Mouse (Mus musculus) kidney, postnatal 0 days (tissue): ENCODE results near the gene Pvalb. TPM values are rescaled to one million over a fixed set of nuclear protein-coding genes. Genes with fewer than 3 reads are reported as not detected.

Experiments used
- ATAC-seq: fragments of 200-750 bp; cut with Nextera tagmentation; replicated peaks from 2 replicates; pipeline ENCODE4 v1.8.0; 2017; ENCODE audit warnings: low read depth, moderate number of reproducible peaks, moderate TSS enrichment, moderate library complexity; ENCODE audit not compliant: low FRiP score
- DNase-seq: peaks from one replicate; pipeline ENCODE4 v3.0.0-alpha.2; 2016; ENCODE audit warnings: low spot score
- H3K27ac ChIP-seq: fragments of 300-500 bp; sonication (generic); 2 replicates; pipeline ENCODE4 v1.5.1; 2014; ENCODE audit warnings: mild to moderate bottlenecking
- H3K27me3 ChIP-seq: fragments of 300-500 bp; sonication (generic); 2 replicates; pipeline ENCODE4 v1.6.1; 2014; ENCODE audit warnings: low read length, mixed read lengths; ENCODE audit not compliant: insufficient read depth
- H3K36me3 ChIP-seq: fragments of 300-500 bp; sonication (generic); 2 replicates; pipeline ENCODE4 v1.6.1; 2014; ENCODE audit warnings: low read length, mixed read lengths; ENCODE audit not compliant: insufficient read depth
- H3K4me1 ChIP-seq: fragments of 300-500 bp; sonication (generic); replicated peaks from 2 replicates; pipeline ENCODE4 v1.6.1; 2014; ENCODE audit warnings: antibody characterized with exemption, low read length, mixed read lengths; ENCODE audit not compliant: insufficient read depth
- H3K4me2 ChIP-seq: fragments of 300-500 bp; sonication (generic); 2 replicates; pipeline ENCODE4 v1.6.1; 2014; ENCODE audit warnings: mild to moderate bottlenecking, low read length, moderate library complexity, mixed read lengths
- H3K4me3 ChIP-seq: fragments of 300-500 bp; sonication (generic); replicated peaks from 2 replicates; pipeline ENCODE4 v1.5.1; 2014; ENCODE audit warnings: low read depth, low read length
- H3K9ac ChIP-seq: fragments of 300-500 bp; sonication (generic); 2 replicates; pipeline ENCODE4 v1.6.1; 2014; ENCODE audit warnings: low read depth, low read length
- H3K9me3 ChIP-seq: fragments of 300-500 bp; sonication (generic); replicated peaks from 2 replicates; pipeline ENCODE4 v1.6.1; 2016; ENCODE audit warnings: low read length, inconsistent platforms, mixed read lengths
- CTCF ChIP-seq: IDR thresholded peaks from 2 replicates; pipeline ENCODE4 v1.5.1; 2016; ENCODE audit warnings: antibody characterized with exemption, low read depth, mild to moderate bottlenecking, moderate library complexity
- WGBS: fragments of 180-500 bp; shearing (Covaris S2); extraction: QIAGEN DNeasy Blood & Tissue Kit; methylation state at CpG from one replicate; pipeline ENCODE4 v1.1.7; 2014; 5-methylcytosine and 5-hydroxymethylcytosine counted together
- polyA plus RNA-seq: library from polyadenylated mRNA; unstranded; fragments of >200 nt; fragmentation: Nextera tagmentation; extraction: Ambion mirVana; gene quantifications from 2 replicates; pipeline ENCODE4 v1.2.1, GENCODE M21; 2015

Pvalb gene
- polyA plus RNA-seq, 1 experiment from 2014 or later: 0.43 TPM

DNA sequence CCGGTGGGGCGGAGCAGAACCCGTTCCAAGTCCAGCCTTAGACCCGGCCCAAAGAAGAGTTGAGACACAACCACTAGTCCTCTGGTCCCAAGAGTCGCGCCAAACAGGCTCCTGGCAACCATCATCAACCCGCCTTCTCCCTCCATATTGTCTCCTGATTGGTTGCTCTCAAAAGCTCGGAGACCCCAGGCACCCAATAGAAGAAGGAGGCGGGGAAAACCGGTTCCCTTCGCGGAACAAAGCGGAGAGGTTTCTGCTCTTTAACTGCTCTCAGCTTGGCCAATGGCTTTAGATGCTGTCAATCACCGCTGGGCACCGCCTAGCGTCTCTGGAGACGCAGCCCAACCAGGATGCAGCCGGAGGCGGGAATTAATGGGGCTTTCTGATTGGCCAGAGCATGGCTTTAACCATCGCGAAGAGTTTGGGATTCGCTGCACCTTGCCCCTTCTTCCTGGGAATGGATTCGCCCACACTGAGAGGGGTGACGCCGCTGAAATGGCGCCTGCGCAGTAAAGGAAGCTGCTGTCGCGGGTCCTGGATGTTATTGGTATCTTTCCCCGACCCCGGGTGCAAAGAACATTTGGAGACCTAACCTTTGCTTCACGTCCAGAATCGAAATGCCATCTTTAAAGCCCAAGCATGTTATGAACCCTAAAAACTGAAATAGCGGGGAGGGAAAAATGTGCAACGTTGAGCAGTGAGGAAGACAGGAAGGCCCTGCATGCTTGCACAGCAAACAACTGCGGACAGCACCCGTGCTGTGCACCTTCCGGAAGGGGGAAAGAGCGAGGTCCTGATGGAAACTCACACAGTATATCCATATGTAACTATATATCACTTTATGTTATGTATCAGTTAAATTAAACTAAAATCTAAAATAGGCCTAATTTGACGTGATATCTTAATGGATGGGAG is 32.0 kb downstream of the Pvalb start, which contains the start of gene Ift27:
Gene Ift27, minus strand, starts transcription at position 136 of the 915 bp plus-strand sequence.
- Histone ChIP-seq H3K27ac (no peak within 1 kb of the TSS), H3K9ac (peak within 1 kb of the TSS; percentile 65), H3K4me3 (peak within 1 kb of the TSS; percentile 60), H3K4me2 (peak within 1 kb of the TSS; percentile 93), H3K27me3 (no peaks in the 10 kb centered on the region), H3K36me3 (no peaks in the 10 kb centered on the region), H3K9me3 (no peaks in the 10 kb centered on the region), H3K4me1 (0 out of 2 replicates have a peak, but pooled peaks cover 7% of the 10 kb centered on the region)
- TF ChIP-seq CTCF: 0 out of 2 replicates have a peak, but pooled peaks have one; percentile 16
- peak; percentile 100 for DNase-seq
- under 1% methylated on average over 40 of the region's 40 CpGs for WGBS
- peak; percentile 96 for ATAC-seq

DNA sequence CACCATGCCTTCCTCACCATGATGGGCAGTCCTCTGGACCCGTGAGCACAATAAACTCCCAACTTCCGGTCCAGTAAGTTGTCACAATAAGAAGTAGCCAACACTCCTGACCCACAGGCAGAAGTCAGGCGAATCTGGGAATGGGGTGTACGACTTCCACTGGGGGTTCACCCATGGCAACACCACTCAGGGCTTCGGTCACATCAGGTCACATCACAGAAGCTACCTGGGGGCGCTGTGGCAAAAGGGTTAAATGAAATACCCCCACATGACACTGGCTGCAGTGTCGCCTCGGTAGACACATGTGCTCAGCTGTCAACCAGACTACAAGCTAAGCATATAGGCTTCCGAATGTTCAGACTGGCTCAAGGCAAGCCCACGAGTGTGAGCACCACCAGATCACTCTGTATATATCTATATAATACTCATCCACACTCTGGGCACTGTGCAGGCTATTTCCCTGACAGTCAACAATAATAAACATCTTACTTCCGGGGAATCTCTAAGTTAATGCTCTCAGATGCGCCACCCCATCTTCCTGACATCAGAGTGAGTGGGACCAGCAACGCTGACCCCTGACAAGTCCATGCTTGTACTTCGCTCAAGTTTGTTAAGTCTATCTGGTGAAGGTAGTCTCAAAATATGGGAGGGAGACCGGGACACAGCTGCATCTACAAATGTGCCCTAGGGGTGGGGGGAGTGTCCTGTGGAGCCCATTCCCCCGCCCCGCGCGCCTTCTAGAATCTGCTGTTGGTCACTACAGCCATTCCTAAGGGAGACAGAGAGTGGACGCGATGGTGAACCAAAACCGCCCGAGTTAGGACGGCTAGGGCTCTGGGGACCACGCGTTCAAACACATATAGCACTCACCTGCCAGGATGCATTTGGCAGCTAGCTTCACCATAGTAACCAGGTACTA is 33.0 kb downstream of the Pvalb start:
- Histone ChIP-seq H3K27ac (no peak overlapping the region), H3K9me3 (no peaks in the 10 kb centered on the region), H3K36me3 (no peaks in the 10 kb centered on the region), H3K9ac (peak overlapping the region; percentile 65), H3K4me2 (peak overlapping the region; percentile 93), H3K4me1 (0 out of 2 replicates have a peak, but pooled peaks cover 7% of the 10 kb centered on the region), H3K27me3 (no peaks in the 10 kb centered on the region), H3K4me3 (peak overlapping the region; percentile 60)
- ATAC-seq (no peak), DNase-seq (peak; percentile 17)
- 24% methylated on average over 26 of the region's 26 CpGs for WGBS
- TF ChIP-seq CTCF: no peak

DNA sequence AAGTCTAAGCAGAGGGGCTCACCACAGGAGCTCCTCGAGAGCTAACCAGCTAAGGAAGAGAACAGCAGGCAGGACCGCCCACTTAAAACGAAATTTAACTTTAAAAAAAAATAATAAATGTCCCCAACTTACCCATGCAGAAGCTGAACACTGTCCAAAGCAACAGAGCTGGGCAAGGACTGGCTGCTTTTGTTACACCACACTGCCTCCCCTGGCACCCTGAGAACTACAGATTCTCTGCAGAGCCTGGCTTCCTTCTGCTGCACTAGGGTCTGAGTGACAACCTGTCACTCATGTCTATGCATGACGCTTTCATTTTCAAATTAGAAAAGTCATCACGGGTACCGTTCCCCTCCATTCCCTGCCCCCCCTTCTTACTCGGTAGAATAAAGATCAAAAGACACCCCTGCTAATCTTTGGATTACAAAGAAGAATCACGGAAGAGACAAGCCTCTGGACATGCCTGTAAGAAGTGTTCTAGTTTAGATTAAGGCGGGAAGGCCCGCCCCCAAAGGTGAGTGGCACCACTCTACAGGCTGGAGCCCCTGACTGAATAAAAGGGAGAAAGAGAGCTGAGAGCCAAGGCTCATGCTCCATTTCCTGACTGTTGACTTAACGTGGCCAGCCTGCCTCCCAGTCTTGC is 33.8 kb downstream of the Pvalb start:
- H3K4me3 ChIP-seq: no peak overlapping the region

DNA sequence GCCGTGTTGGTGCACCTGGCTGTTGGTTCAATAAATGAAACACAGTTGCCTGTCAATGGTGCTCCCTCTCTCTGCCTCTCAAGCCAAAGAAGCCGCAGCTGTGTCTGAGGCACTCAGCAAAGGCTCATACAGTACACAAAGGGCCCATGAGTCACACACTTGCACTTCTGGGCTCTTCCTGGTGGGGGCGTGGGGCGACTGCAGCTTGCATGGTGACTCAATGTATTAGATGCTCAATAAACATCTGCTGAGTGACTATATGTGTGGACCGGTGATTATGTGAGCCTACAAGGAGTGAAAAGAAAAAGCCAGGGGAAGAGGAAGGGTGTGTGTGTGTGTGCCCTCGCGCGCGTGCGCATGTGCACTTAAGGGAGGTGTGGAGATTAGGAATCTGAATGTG is 34.5 kb downstream of the Pvalb start:
- no peak for TF ChIP-seq CTCF
- H3K4me2 ChIP-seq: no peak overlapping the region
- no peak overlapping the region for H3K27ac ChIP-seq
- ATAC-seq (no peak), DNase-seq (no peak)
- 90% methylated on average over 10 of the region's 10 CpGs for WGBS
- H3K27me3 ChIP-seq: no peaks in the 10 kb centered on the region
- H3K4me1 ChIP-seq: 0 out of 2 replicates have a peak, but pooled peaks cover 7% of the 10 kb centered on the region
- H3K4me3 ChIP-seq: no peak overlapping the region
- H3K9ac ChIP-seq: no peak overlapping the region
- H3K36me3 ChIP-seq: no peaks in the 10 kb centered on the region
- H3K9me3 ChIP-seq: no peaks in the 10 kb centered on the region

More for the DNA sequence above, 33.8 kb downstream of the Pvalb start:
- Histone ChIP-seq H3K27ac (no peak overlapping the region), H3K4me1 (0 out of 2 replicates have a peak, but pooled peaks cover 7% of the 10 kb centered on the region), H3K4me2 (no peak overlapping the region), H3K9ac (no peak overlapping the region), H3K9me3 (no peaks in the 10 kb centered on the region), H3K36me3 (no peaks in the 10 kb centered on the region), H3K27me3 (no peaks in the 10 kb centered on the region)
- no peak for DNase-seq
- WGBS: 85% methylated on average over 11 of the region's 11 CpGs
- no peak for ATAC-seq
- no peak; the same call in 1 of the 2 replicates for TF ChIP-seq CTCF

- WGBS: 89% methylated on average over 15 of the region's 15 CpGs
- Histone ChIP-seq H3K36me3 (no peaks in the 10 kb centered on the region), H3K9me3 (no peaks in the 10 kb centered on the region), H3K4me3 (no peak overlapping the region), H3K4me2 (no peak overlapping the region), H3K27ac (no peak overlapping the region), H3K27me3 (no peaks in the 10 kb centered on the region), H3K4me1 (0 out of 2 replicates have a peak, but pooled peaks cover 7% of the 10 kb centered on the region), H3K9ac (no peak overlapping the region)
- TF ChIP-seq CTCF: no peak
- ATAC-seq (no peak), DNase-seq (no peak)
Measured at GRCm38 (mm10) chr15:78170708-78171107, 35.5 kb downstream of the Pvalb start.

- WGBS: 80% methylated on average over 11 of the region's 11 CpGs
- Histone ChIP-seq H3K4me2 (no peak overlapping the region), H3K27ac (no peak overlapping the region), H3K9me3 (no peaks in the 10 kb centered on the region), H3K27me3 (no peaks in the 10 kb centered on the region), H3K4me1 (0 out of 2 replicates have a peak, but pooled peaks cover 7% of the 10 kb centered on the region), H3K36me3 (no peaks in the 10 kb centered on the region), H3K9ac (no peak overlapping the region), H3K4me3 (no peak overlapping the region)
- DNase-seq (no peak), ATAC-seq (no peak)
- no peak for TF ChIP-seq CTCF
Measured at GRCm38 (mm10) chr15:78169566-78169965, 36.6 kb downstream of the Pvalb start.
